Mouse (Mus musculus) bone marrow macrophage, adult 2 months (primary cell): ENCODE measurements at regions not wholly inside any gene's neighbourhood (a gene's known extent, or its start where the extent isn't known, plus 50 kb on each side); places are given as distances from the start of the nearest gene placed in this dataset.

Experiments
- H3K27ac ChIP-seq: 2 replicates; pipeline ENCODE4 v1.5.1; 2012; ENCODE audit warnings: low read depth, low read length; ENCODE audit not compliant: insufficient read depth
- H3K4me1 ChIP-seq: 2 replicates; pipeline ENCODE4 v1.6.1; 2012; ENCODE audit warnings: low read length; ENCODE audit not compliant: control insufficient read depth, insufficient read depth
- H3K4me3 ChIP-seq: 2 replicates; pipeline ENCODE4 v1.5.1; 2012; ENCODE audit warnings: mild to moderate bottlenecking, low read length, moderate library complexity; ENCODE audit not compliant: insufficient read depth
- CTCF ChIP-seq: IDR thresholded peaks from 2 replicates; pipeline ENCODE4 v1.5.1; 2012; ENCODE audit warnings: low read depth, mild to moderate bottlenecking, low read length, moderate library complexity
- POLR2A ChIP-seq: IDR thresholded peaks from 2 replicates; pipeline ENCODE4 v1.6.1; 2012; ENCODE audit warnings: mild to moderate bottlenecking, low read depth, low read length, borderline replicate concordance

GRCm38 (mm10) chr3:149488147-149488546 lies 497.8 kb upstream of the Adgrl2 start:
- Histone ChIP-seq H3K27ac (no peak overlapping the region), H3K4me3 (no peak overlapping the region), H3K4me1 (no peaks in the 10 kb centered on the region)
- TF ChIP-seq CTCF (no peak), POLR2A (no peak)

- Histone ChIP-seq H3K4me3 (no peak overlapping the region), H3K4me1 (no peaks in the 10 kb centered on the region), H3K27ac (no peak overlapping the region)
- TF ChIP-seq CTCF (no peak), POLR2A (no peak)
Observed at GRCm38 (mm10) chr3:149485406-149485805, 495.1 kb upstream of the Adgrl2 start.

- Histone ChIP-seq H3K27ac (no peak overlapping the region), H3K4me1 (no peaks in the 10 kb centered on the region), H3K4me3 (no peak overlapping the region)
- no peak for TF ChIP-seq CTCF
- TF ChIP-seq POLR2A, result no peak
Observed at GRCm38 (mm10) chr3:149484319-149484718, 494.0 kb upstream of the Adgrl2 start.

- H3K4me3 ChIP-seq, result no peak overlapping the region
- H3K27ac ChIP-seq, result no peak overlapping the region
- no peaks in the 10 kb centered on the region for H3K4me1 ChIP-seq
- TF ChIP-seq CTCF (no peak), POLR2A (no peak)
Observed at GRCm38 (mm10) chr3:149476151-149476550, 485.8 kb upstream of the Adgrl2 start.

GRCm38 (mm10) chr3:149466973-149467372 lies 476.6 kb upstream of the Adgrl2 start:
- H3K27ac ChIP-seq, result no peak overlapping the region
- no peak for TF ChIP-seq CTCF
- TF ChIP-seq POLR2A, result no peak
- no peak overlapping the region for H3K4me3 ChIP-seq
- peaks cover 11% of the 10 kb centered on the region for H3K4me1 ChIP-seq

- Histone ChIP-seq H3K27ac (peak overlapping the region; percentile 52; the same call in 1 of the 2 replicates), H3K4me1 (peaks cover 20% of the 10 kb centered on the region)
- no peak for TF ChIP-seq CTCF
Observed at GRCm38 (mm10) chr3:149464603-149465002, 474.2 kb upstream of the Adgrl2 start.

GRCm38 (mm10) chr3:149462121-149462541 lies 471.8 kb upstream of the Adgrl2 start:
- Histone ChIP-seq H3K4me3 (no peak overlapping the region), H3K4me1 (peaks cover 20% of the 10 kb centered on the region), H3K27ac (no peak overlapping the region)
- TF ChIP-seq POLR2A (no peak), CTCF (no peak)

More at GRCm38 (mm10) chr3:149464603-149465002, 474.2 kb upstream of the Adgrl2 start:
- no peak overlapping the region for H3K4me3 ChIP-seq

- H3K4me1 ChIP-seq, result peaks cover 20% of the 10 kb centered on the region
- no peak overlapping the region for H3K27ac ChIP-seq
- TF ChIP-seq CTCF, result no peak
- TF ChIP-seq POLR2A, result no peak
- no peak overlapping the region for H3K4me3 ChIP-seq
Observed at GRCm38 (mm10) chr3:149461613-149462012, 471.3 kb upstream of the Adgrl2 start.

- no peak overlapping the region for H3K27ac ChIP-seq
- H3K4me3 ChIP-seq, result no peak overlapping the region
- H3K4me1 ChIP-seq, result no peaks in the 10 kb centered on the region
- TF ChIP-seq CTCF (no peak), POLR2A (no peak)
Observed at GRCm38 (mm10) chr3:149449376-149449775, 459.0 kb upstream of the Adgrl2 start.

GRCm38 (mm10) chr3:149445991-149446564 lies 455.7 kb upstream of the Adgrl2 start:
- no peak for TF ChIP-seq CTCF
- TF ChIP-seq POLR2A, result no peak
- Histone ChIP-seq H3K4me1 (peaks cover 3% of the 10 kb centered on the region; the same call in 1 of the 2 replicates), H3K4me3 (no peak overlapping the region), H3K27ac (no peak overlapping the region)
